ENCODE assay signal across 15 mouse cellular contexts in the genomic region with DNA sequence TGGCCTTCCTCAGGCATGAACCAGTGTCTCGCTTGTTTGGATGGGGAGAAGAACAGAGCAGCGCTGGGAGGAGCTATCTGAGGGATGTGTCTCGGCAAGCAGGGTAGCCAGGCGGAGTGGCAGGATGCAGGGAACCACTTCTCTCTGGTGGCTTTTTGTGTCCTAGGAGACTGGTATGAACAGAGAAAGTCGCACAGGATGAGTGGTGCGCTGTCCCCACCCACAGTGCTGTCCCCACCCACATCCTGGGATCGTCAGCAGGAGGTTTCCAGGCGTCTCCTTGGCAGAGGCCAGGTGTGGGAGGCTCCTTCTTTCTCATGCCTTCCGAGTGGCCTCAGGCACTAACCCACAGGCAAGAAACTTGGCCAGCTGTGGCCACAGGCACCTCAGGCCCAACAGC. TPM values are rescaled to one million over a fixed set of nuclear protein-coding genes. Genes with fewer than 3 reads are reported as not detected.
DNase-seq lines count a peak whose midpoint lies in the region; ATAC-seq and TF ChIP-seq lines count a peak whose summit lies in the region.
"Had no signal": no experiment of that assay in that cellular context is flagged by ENCODE, and none has a peak within 500 bp of the region (broad histone marks: within the 10 kb centered on the region; RNA-seq: fewer than 3 reads in every experiment).

No protein-coding gene starts in this region.

- no peak overlapping the region for H3K27ac ChIP-seq in cortical plate, adult 2 months (ENCODE audit: insufficient read depth, low read length)
- no peak overlapping the region for H3K27ac ChIP-seq in hindbrain, embryonic 11.5 days (ENCODE audit: low read depth, low read length)
- H3K27ac ChIP-seq: hindbrain, embryonic 10.5 days; midbrain, embryonic 13.5 days; neural tube, embryonic 12.5 days had no signal

- TF ChIP-seq CTCF in cortical plate, adult 2 months (IDR thresholded peaks at IDR 0.05; ENCODE audit: extremely low read depth, insufficient read depth, low read length): no peak

- H3K36me3 ChIP-seq in hindbrain, embryonic 11.5 days (ENCODE audit: control insufficient read depth, insufficient read depth, low read length): no peaks in the 10 kb centered on the region

- H3K4me1 ChIP-seq in cortical plate, adult 2 months (ENCODE audit: control insufficient read depth, insufficient read depth, low read length): peaks cover 1% of the 10 kb centered on the region; the same call in 1 of the 2 replicates
- H3K4me1 ChIP-seq in hindbrain, embryonic 11.5 days (replicated peaks; ENCODE audit: control insufficient read depth, insufficient read depth, low read length): peaks cover 9% of the 10 kb centered on the region

- H3K4me3 ChIP-seq in cortical plate, adult 2 months (ENCODE audit: insufficient read depth, low read length): no peak overlapping the region
- H3K4me3 ChIP-seq in hindbrain, embryonic 11.5 days (ENCODE audit: low read depth, low read length): no peak overlapping the region
- H3K4me3 ChIP-seq: hindbrain, embryonic 10.5 days; midbrain, embryonic 13.5 days; neural tube, embryonic 12.5 days had no signal

- peak; percentile 36 for DNase-seq in layer of hippocampus, adult 9-11 months
- no peak for DNase-seq in layer of hippocampus, adult 9-10 months (ENCODE audit: low spot score)
- DNase-seq in right cerebral cortex, adult 2 months (ENCODE audit: low spot score in 2 of 2): peak; percentile 59 to 68
- DNase-seq in right cerebral cortex, postnatal 10 days (ENCODE audit: low spot score in 2 of 2): no peak
- no peak for DNase-seq in hindbrain, embryonic 11.5 days (ENCODE audit: low spot score)
- DNase-seq in testis, postnatal 14 days (ENCODE audit: low spot score): no peak
- DNase-seq: adrenal gland, postnatal 36 days; heart, adult 11 months; kidney, adult 9 months; thymus, postnatal 36 days had no signal

- H3K9me3 ChIP-seq in hindbrain, embryonic 11.5 days (ENCODE audit: control insufficient read depth, low read length): no peaks in the 10 kb centered on the region
- H3K9me3 ChIP-seq: hindbrain, embryonic 10.5 days; midbrain, embryonic 13.5 days; neural tube, embryonic 12.5 days had no signal

- 37% methylated on average over 9 of the region's 9 CpGs for WGBS in hindbrain, embryonic 11.5 days

- no peak for ATAC-seq in hindbrain, embryonic 11.5 days (ENCODE audit: low FRiP score)
- ATAC-seq: midbrain, embryonic 13.5 days had no signal

- peaks cover 44% of the 10 kb centered on the region for H3K27me3 ChIP-seq in hindbrain, embryonic 11.5 days (ENCODE audit: control insufficient read depth, insufficient read depth, low read length)

- no peak overlapping the region for H3K9ac ChIP-seq in hindbrain, embryonic 11.5 days (ENCODE audit: low read depth, low read length)
- H3K9ac ChIP-seq: midbrain, embryonic 13.5 days; neural tube, embryonic 12.5 days had no signal

- peak; percentile 28; the same call in 1 of the 2 replicates for TF ChIP-seq POLR2A in cortical plate, adult 2 months (IDR thresholded peaks at IDR 0.05; ENCODE audit: extremely low read depth, insufficient read depth, low read length)

- no peak overlapping the region for H3K4me2 ChIP-seq in hindbrain, embryonic 11.5 days (replicated peaks; ENCODE audit: low read depth, low read length)
- H3K4me2 ChIP-seq: midbrain, embryonic 13.5 days; neural tube, embryonic 12.5 days had no signal

RNA-seq across cellular contexts. Expression of gene 4933428G20Rik, which starts 2.2 kb away (rescaled TPM):
- 0.06 TPM in 1 of 2 replicates, not detected in the other for polyA plus RNA-seq in cortical plate, adult 2 months (2012; rRNA removed)
- polyA plus RNA-seq in hindbrain, embryonic 11.5 days (2014; fragmentation: Nextera tagmentation; extraction: Ambion mirVana): 0.20 TPM in 1 of 2 replicates, not detected in the other
- polyA plus RNA-seq: limb, embryonic 11.5 days had no signal

Comparison
In these comparisons a context has a peak if more than half of its experiments do, and no peak if none do; other contexts are left out.
1. DNase-seq: peak in layer of hippocampus, adult 9-11 months (single experiment) and right cerebral cortex, adult 2 months (2 of 2); none in layer of hippocampus, adult 9-10 months (single experiment), right cerebral cortex, postnatal 10 days (0 of 2), hindbrain, embryonic 11.5 days (single experiment) and testis, postnatal 14 days (single experiment).